Mouse (Mus musculus) MEL-GATA-1-ER (cell line): ENCODE data around the gene Fam102b.

Source experiments
- DNase-seq: peaks from one replicate; pipeline ENCODE4 v3.0.0-alpha.2; 2012; ENCODE audit warnings: low read depth; ENCODE audit errors: extremely low read depth

The Fam102b gene

DNA sequence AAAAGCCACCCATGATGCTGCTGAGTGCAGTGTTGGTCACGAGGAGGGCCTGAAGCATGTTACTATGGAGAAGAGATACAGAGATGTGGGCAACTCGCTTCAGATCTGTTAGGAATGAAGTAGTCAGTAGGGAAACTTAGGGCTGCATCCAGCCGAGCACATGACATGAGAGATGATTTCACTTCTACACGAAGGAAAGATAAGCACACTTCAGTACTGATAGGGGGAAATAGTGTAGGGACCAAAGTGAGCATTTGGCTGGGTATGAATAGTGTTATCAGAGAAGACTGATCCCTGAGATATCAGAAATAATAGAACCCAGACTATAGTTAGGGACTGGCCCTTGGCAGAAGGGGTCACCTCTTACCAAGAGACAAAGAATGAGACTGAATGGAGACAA lies 14.8 kb downstream of the Fam102b start:
- DNase-seq = no peak

DNA sequence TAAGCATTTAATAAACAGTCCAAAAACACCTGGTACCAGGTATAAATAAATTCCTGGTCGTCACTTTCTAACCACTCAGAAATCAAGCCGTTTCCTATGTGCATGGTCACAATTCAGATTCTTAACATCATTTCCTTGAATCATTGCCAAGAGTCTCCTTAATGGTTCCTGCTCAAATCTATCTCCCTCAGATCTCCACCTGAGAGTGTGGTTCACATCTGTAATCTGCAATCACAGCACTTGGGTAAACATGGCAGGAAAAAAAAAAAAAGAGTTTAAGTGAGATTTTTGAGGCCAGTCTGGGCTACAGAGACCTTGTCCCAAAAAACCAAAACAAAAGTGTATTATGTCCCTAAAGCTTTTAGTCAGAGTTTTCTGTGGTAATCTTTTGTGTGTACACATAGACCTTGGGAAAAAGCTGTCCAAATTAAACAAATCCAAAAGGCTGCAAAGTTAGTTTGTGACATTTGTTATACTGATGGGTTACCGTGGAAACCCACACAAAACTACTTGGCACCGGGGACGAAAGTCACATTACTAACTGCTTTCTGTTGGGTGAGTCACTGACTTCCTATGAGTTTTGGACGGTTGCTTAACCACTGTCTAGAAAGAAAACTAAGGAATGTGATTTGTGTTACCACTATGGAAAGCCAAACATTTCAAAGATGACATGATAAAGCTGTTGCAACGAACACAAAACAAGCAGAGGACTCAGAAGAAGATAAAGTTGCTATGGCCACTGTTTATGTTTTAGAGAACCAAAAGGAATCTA lies 16.7 kb downstream of the Fam102b start:
- DNase-seq = no peak

DNA sequence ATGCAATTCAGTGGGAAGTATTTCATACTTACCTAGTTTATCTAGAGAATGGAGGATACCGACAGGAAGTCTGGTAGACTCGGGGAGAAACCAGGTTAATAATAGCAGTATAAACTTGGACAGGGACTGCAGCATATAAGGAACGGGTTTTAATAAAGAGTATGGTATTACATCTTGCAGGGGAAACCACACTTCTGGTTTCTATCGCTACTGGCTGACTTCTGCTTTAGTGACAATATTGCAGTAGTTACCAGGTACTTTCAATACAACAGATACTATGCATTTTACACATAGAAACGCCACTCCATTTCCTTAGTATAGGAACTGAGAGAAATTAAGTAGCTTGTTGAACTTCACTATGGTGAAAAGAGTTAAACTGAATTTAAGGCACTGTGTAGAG lies 19.2 kb downstream of the Fam102b start:
- no peak for DNase-seq

DNA sequence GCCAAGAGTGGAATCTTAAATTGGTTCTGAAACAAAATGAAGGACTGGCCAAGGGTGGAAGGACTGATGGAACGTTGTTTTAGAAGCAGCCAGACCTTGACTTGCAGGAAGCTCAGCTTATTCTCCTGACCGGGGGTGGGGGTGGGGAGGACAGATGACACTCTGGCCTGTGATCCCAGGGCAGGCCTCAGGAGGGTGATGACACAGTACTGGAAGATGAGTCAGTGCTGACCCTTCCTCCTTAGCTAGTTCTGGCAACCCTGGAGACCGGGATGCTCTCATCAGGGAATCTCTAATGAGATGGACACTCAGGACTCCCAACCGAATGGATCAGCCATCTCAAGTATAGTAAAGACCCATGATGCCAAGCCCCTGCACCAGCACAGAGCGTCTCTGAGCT lies 21.6 kb downstream of the Fam102b start:
- DNase-seq = no peak

DNA sequence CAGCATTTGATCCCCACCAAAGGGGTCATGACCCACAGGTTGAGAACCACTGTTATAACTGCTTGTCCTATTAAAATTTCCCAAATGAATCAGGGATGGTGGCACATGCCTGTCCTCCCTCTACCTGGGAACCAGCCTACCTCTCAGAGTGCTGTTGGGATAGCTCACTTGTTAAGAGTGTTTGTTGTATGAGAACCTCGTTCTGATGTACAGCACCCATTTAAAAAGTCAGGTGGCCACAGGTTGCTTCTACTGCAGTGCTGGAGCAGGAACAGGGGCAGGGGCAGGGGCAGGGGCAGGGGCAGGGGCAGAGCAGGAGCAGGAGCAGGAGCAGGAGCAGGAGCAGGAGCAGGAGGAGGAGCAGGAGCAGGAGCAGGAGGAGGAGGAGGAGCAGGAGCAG lies 28.2 kb downstream of the Fam102b start:
- no peak for DNase-seq

DNA sequence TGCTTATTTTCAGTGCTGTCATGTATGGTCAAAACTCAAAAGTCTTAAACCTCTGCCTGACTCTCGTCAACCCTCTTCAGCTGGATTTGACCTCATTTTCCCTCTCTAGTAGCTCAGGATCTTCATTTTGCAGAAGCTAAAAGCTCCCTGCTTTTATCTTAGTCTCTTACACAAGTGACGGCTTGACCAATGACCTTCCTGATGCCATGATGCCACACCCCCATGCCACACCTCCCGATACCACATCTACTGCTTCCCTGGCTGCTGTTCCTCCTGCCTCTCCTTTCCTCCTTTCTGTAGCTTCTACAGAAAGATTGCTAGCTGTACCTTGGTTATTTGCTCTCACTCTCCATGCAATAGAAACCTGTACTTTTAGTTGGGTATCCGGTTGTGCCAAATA lies 29.6 kb downstream of the Fam102b start:
- DNase-seq = peak; percentile 76

DNA sequence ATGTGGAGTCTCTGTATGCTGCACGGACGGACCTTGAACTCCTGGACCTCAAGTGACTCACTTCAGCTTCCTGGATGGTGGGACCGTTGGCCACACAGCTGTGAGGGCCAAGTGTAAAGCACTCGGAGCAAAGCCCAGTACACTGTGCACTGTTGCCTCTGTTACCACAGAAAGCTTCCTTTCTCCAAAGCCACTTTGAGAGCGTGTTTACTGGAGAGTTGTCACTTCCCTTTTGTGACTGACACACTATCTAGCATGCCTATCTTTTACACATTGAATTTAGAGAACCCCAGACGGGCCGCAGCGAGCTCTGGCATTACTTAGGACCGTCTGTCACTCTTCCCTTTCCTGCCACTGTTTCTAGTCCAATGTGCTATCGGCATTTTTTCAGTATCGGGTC lies 30.1 kb downstream of the Fam102b start:
- peak; percentile 93 for DNase-seq

DNA sequence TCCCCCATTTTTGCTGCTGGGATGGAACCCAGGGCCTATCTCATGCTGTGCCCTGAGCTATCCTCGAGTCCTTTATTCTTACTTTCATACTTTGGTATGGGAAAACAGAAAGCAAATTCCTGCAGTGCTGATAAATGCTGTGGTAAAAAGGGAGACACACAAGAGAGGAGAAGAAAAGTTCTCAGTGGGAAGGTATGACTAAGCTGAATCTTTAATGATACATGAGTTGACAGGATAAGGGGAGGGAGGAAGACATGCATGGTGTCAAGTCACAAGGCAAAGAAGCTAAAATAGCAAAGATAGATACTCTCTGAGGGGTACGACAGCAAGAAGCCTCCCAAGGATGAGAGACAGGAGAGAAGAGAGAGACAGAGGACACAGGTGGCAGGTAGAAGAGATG lies 32.0 kb downstream of the Fam102b start:
- peak; percentile 63 for DNase-seq

DNA sequence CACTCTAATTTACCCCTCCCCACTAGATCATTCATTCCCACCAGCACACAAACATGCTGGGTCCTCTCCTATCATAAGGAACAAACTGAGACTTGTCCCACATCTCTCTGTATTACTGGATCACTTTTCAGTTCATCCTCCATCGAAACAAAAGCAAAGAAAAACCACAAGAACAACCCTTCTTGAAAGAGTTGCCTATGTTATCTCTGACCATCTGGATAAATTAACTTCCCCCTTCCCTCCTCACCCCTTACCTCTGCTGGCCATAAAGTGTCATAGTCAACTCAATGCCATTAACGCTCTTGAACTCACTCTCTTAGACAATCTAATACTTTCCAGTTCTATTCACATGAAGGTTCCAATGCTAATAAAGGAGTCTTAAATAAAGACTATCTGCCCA lies 32.9 kb downstream of the Fam102b start:
- DNase-seq = peak; percentile 74

DNA sequence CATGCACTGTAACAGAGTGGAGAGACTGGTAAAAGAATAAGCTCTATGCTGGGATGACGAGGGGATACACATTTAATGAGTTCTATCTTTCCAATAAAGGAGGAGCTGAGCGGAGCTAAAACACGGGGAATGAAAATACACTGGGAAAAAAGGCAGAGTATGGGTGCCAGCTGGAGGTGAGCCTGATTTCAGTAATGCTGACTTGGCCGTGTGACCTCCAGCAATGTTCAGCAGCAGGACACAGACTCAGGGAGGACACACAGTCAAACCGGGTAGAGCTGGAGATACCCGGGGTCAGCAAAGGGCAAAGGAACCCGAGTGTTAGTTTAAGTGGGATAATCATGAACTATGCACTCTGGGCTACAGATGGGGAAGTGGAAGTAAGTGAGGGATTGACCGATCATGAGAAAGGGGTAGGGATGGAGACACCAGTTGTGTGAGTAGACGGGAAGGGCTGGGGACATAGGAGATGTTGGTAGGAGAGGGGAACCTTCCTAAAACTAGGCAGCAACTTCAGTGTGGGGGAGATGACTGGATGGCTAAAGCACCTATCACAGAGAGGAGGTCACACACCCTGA lies 37.3 kb downstream of the Fam102b start:
- no peak for DNase-seq

DNA sequence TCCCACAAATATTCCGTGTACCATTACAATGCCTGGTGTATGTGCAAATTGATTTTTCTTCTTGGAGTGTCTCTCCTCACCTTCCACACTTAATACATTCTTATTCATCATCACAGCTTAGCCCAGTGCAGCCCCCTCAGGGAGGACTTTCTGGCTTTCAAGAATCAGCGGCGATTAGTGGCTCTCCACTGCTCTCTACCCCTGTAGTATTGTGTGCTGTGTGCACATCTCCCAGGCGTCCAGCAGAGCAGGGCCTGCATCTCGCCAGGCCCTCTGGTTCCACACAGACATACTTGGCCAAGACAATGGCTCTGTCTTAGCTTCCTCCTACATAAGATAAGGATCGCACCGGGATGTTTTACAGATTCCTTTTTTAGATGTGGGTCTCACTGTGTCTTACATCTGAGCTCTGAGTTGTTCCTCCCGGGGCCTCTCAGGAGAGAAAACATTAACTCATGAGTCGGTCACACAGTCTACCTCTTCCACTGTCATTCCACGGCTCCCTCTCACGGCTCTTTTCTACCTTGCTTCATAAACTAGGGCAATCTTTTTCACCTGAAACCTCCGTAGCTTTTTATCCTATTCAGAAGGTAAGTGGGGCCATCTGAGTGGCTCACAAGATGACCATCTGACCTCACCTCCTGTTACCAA lies 40.3 kb downstream of the Fam102b start:
- DNase-seq = no peak

DNA sequence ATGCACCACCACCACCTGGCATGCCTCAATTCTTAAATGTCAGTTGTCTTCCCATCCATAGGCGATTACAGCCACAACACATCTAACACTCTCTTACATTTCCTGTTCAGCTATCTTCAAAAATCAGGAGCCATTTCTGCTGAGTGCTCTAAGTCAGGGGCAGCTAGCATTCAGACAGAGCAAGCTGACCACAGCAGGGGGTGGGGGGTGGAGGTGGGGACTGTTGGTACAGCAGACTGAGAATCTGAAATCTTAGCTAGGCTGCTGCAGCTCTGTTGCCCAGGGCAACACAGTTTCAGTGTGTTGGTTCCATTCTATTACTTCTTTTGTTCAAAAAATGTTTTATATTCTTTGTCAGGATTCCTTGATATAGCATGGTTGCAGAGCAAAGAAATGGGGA lies 40.9 kb downstream of the Fam102b start:
- no peak for DNase-seq

DNA sequence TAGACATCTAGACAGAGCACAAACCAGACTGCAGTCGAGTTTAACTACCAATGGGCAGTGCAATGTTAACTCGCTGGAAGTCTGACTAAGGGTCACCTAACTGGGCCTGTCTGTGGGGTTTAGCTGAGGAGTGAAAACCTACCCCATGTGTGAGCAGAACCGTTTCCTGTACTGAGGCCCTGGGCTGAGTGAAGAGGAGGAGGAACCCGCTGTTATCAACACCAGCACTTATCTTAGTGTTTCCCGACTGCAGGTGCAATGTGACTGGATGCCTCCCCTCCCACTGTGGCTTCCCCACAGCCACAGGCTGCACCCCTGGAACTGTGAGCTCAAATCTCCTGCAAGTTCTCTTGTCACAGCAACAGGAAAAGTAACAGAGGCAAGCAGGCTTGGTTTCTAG lies 43.4 kb downstream of the Fam102b start:
- peak; percentile 59 for DNase-seq

DNA sequence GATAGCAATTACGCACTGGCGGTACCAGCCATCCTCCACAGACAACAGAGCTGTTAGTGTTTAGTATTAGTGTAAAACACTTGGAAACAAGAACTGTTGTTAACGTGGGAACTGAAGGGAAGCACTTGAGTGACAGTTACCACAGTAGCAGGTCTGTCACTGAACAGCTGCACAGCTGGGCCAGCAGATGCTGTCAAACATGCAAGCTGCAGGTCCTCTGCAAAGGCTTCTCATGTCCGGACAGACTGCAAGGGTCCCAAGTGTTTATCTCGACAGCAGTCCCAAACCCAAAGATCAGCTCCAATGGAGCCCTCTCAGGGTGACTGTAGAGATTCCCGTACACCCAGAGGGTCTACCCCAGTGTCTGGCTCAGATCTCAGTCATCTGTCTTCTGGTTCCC lies 45.5 kb downstream of the Fam102b start:
- DNase-seq = no peak

DNA sequence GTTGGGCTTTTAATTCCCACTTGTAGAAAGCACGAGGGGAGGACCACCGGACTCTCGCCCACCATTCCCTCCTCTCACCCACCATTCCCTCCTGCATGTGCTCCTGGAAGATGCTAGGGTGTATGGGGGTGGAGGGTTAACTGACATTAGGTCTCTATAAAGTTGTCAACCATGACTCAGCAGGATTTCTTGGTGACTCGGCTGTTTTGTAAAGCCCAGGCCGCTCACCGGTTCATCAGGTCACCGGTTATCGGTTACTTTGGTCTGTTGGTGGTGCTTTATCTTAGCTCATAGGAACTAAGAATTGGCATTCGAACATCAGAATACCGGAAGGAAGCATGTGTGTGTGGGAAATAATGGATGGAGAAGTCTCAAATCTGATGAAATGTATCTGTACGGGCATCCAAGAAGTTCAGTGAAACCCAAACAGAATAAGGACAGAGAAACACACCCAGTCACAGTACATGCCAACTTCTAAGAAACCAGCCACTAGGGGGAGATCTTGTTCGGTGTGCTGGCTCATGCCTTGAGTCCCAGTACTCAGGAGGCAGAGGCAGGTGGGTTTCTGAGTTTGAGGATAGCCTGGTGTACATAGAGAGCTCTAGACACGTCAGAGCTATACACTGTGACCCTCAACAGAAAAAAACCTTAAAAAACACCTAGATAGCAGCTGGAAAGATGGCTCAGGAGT lies 49.9 kb downstream of the Fam102b start:
- DNase-seq = no peak

DNA sequence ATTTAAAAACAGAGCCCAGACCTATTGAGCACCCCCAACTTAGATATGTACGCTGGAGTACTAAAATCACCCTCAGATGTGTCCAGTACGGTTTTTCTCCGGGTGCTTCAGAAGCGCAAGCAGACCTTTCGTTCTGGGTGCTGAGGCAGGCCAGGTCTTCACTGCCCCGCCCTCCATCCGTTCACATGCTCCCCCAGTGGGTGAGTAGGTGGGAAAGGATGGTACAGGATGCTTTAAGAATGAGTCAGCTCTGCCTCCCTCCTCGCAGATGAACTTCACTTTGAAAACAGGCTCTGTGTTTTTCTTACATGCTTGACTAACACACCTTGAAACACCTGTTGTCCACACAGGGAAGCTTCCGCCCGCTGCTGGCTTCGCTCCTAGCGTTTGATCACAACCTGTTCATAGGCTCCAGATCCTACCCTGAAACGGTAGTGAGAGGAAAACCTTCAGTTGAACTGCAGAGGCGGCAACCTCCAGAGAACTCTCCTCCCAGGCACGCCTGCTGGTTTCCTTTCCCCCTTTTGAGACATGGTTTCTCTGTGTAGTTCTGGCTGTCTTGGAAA lies 52.4 kb downstream of the Fam102b start:
- no peak for DNase-seq

DNA sequence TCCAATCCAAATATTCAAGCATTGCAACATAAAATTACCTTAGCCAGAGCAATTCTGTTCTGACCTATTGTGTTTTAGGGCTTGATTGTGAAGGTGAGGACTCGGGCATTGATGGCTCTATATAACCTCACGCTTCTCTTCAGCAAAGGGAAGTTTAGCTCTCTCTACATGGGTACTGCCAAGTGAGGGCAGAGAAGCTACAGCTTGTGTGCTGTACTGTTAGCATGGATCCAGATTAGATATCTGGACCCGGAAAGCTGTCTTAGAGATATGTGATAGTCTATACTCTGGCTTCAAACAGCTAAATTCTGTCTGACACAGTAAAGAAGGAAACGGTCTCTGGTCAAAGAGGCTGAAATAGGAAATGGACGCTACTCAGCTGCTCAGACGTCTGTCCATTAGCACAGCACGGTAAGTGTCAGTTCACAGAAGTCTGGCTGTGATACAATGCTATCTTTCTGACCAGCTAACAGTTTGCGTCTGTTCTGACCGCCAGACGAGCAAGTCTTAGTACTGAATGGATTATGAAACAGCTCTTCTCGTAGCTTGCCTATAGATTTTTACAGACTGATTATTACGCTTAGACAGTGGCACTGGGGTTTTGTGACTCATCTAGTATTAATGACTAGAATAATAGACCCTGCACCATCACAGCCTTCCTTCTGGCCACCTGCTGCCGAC lies 53.3 kb downstream of the Fam102b start:
- DNase-seq = no peak

DNA sequence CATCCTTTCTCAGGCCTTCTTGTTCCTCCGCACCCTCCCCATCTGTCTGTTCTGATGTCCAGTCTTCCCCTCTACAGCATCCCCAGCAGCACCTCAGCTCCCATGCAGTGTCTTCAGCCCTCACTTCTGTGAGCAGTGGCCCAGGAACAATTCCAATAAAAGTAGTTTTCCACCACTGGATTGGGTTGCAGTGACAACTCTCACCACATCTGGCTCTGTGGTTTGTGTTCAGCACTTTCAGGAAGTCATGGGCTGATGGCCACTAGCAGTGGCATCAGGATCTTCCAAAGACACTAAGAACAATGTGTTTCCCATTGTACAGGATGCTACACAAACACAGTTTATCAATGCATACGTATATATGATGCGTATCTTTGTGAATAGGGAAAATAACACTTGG lies 61.4 kb downstream of the Fam102b start:
- no peak for DNase-seq

DNA sequence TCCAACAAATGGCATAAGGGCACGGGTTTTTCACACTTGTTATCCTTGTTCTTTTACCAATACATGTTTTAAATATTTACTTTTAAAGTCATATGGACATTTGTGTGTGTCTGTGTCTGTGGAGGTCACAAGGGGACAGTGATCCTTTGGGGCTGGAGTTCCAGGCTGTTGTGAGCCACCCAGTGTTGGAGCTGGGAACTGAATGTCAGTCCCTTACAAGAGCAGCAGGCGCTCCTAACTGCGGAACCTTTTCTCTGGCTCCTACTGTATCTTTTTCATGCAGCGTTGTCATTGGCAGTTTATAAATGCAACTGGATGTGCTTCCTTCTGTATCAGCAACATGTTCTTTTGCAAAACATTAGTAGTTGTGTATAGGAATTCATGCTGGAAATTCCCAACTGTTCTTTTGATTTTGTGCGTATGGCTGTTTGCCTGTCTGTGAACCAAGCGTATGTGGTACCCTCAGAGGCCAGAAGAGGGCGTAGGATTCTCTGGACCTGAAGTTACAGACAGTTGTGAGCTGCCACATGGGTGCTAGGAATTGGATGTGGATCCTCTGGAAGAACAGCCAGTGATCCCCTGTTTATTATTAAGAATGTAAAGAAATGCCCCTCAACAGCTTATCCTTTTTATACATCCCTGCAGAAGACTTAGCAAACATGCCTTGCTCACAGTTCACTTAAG lies 62.9 kb downstream of the Fam102b start:
- no peak for DNase-seq

DNA sequence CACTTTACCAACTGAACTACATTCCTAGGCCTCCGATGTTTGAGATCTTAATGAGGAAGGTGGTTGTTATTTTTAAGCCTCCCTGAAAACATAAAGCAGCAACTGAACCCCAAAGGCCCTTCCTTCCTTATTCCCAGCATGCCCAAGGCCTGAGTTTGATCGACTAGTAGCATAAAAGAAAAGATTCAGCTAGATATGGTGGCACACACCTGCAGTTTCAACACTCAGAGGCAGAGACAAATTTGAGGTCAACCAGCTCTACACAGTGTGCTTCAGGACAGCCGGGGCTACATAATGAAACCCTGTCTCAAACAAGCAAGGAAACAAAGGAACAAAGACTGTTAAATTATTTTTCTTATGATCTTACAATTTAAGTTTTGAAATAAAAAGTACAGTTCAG lies 63.6 kb downstream of the Fam102b start:
- DNase-seq = no peak

DNA sequence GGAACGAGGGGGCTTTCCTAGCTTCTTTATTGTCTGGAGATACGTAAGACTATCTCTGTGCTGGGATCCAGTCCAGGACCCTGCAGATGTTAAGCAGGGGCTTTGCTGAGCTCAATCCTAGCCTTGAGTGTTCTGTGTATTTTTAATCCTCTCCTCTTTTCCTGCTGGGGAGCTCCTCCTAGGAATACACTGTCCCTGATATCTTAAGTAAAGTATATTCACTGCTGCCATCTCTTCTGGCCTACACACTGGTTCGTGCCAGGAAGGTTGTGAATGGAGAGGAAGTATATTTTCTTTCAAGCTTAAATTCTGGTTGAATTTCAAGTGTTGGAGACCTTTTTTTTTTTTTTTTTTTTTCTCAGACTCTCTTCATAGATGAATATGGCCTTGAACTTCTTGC lies 64.1 kb downstream of the Fam102b start:
- DNase-seq = no peak
